Mouse (Mus musculus) midbrain, postnatal 0 days (tissue): ENCODE results near the gene Limk2. TPM values are rescaled to one million over a fixed set of nuclear protein-coding genes. Genes with fewer than 3 reads are reported as not detected.

Experiments
- ATAC-seq: fragments of 200-750 bp; cut with Nextera tagmentation; 2 replicates; pipeline ENCODE4 v1.8.0; 2017; ENCODE audit warnings: moderate number of reproducible peaks, mild to moderate bottlenecking, moderate TSS enrichment, moderate library complexity; ENCODE audit not compliant: low FRiP score
- DNase-seq: peaks from one replicate; pipeline ENCODE4 v3.0.0-alpha.2; 2015; ENCODE audit warnings: low spot score
- H3K27ac ChIP-seq: fragments of 300-500 bp; sonication (generic); 2 replicates; pipeline ENCODE4 v1.5.1; 2014; ENCODE audit warnings: low read depth, mild to moderate bottlenecking, low read length, mixed read lengths
- H3K27me3 ChIP-seq: fragments of 300-500 bp; sonication (generic); 2 replicates; pipeline ENCODE4 v1.6.1; 2014; ENCODE audit warnings: low read length, control low read depth, mixed read lengths; ENCODE audit not compliant: insufficient read depth
- H3K36me3 ChIP-seq: fragments of 300-500 bp; sonication (generic); 2 replicates; pipeline ENCODE4 v1.6.1; 2014; ENCODE audit warnings: low read length, control low read depth, mixed read lengths; ENCODE audit not compliant: insufficient read depth
- H3K4me1 ChIP-seq: fragments of 300-500 bp; sonication (generic); 2 replicates; pipeline ENCODE4 v1.6.1; 2014; ENCODE audit warnings: mild to moderate bottlenecking, control low read depth, antibody characterized with exemption, low read length, mixed read lengths; ENCODE audit not compliant: insufficient read depth
- H3K4me2 ChIP-seq: fragments of 300-500 bp; sonication (generic); 2 replicates; pipeline ENCODE4 v1.6.1; 2014; ENCODE audit warnings: low read depth, mild to moderate bottlenecking, low read length, mixed read lengths; ENCODE audit not compliant: poor library complexity, severe bottlenecking
- H3K4me3 ChIP-seq: fragments of 300-500 bp; sonication (generic); 2 replicates; pipeline ENCODE4 v1.5.1; 2014; ENCODE audit warnings: low read depth, mild to moderate bottlenecking, low read length, moderate library complexity
- H3K9ac ChIP-seq: fragments of 300-500 bp; sonication (generic); replicated peaks from 2 replicates; pipeline ENCODE4 v1.6.1; 2014; ENCODE audit warnings: mild to moderate bottlenecking, low read length, moderate library complexity, mixed read lengths; ENCODE audit not compliant: poor library complexity, severe bottlenecking
- H3K9me3 ChIP-seq: fragments of 300-500 bp; sonication (generic); 2 replicates; pipeline ENCODE4 v1.6.1; 2016; ENCODE audit warnings: low read length, control low read depth
- CTCF ChIP-seq: IDR thresholded peaks from 2 replicates; pipeline ENCODE4 v1.5.1; 2016; ENCODE audit warnings: antibody characterized with exemption, mild to moderate bottlenecking
- WGBS: fragments of 180-500 bp; shearing (Covaris S2); extraction: QIAGEN DNeasy Blood & Tissue Kit; methylation state at CpG from one replicate; pipeline ENCODE4 v1.1.7; 2014; 5-methylcytosine and 5-hydroxymethylcytosine counted together
- polyA plus RNA-seq: library from polyadenylated mRNA; unstranded; fragments of >200 nt; fragmentation: Nextera tagmentation; extraction: Ambion mirVana; gene quantifications from 2 replicates; pipeline ENCODE4 v1.2.1, GENCODE M21; 2015
- total RNA-seq: library from RNA; depleted of rRNA; stranded (reverse); fragments of >200 nt; gene quantifications from 2 replicates; pipeline ENCODE4 v1.2.3, GENCODE M21; 2014

The Limk2 gene
- total and polyA plus RNA-seq, 2 experiments from 2014 or later, result 134 to 290 TPM

DNA sequence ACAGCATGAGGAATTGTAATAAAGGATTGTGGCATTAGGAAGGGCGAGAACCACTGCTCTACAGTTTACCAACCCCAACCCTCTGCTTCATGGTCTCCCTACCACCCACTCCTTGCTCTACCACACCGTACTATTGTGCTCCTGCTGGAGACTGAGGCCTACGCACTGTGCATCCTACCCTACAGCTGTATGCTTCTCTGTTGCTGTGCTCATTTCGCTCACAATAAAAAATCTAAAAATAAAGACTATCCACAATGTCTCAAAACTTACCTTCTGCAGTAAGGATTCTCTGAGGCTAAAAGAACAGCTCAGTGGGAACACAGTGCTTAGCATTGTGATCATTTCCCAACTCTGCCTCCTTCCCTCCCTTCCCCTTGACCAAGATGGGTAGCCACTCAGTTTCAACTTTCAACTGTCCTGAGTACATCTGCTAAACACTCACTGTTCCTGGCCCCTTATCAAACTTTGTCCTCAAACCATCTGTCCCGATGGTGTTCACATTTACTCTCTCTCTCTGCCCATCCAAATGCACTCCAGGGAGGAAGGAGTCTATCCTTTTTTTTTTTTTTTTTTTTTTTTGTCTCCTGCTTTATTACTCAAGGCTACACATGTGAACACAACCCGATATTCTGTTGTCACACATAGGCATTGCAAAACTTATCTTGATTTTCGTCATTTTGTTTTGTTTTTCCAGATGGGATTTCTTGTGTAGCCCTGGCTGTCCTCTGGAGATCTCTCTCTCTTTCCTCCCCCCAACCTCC lies 4.5 kb downstream of the Limk2 start:
- Histone ChIP-seq H3K27ac (no peak overlapping the region), H3K4me2 (no peak overlapping the region), H3K4me1 (no peaks in the 10 kb centered on the region), H3K36me3 (no peaks in the 10 kb centered on the region), H3K27me3 (no peaks in the 10 kb centered on the region), H3K9me3 (no peaks in the 10 kb centered on the region), H3K4me3 (no peak overlapping the region), H3K9ac (no peak overlapping the region)
- WGBS, result 90% methylated on average over 7 of the region's 7 CpGs
- DNase-seq (no peak), ATAC-seq (no peak)
- no peak for TF ChIP-seq CTCF

GRCm38 (mm10) chr11:3403024-3403423 lies 6.0 kb downstream of the Limk2 start:
- ATAC-seq, result no peak
- H3K4me1 ChIP-seq, result no peaks in the 10 kb centered on the region
- H3K27ac ChIP-seq, result no peak overlapping the region
- H3K9me3 ChIP-seq, result no peaks in the 10 kb centered on the region
- H3K4me2 ChIP-seq, result no peak overlapping the region
- TF ChIP-seq CTCF, result no peak
- WGBS, result 87% methylated on average over 3 of the region's 3 CpGs
- DNase-seq, result no peak
- H3K36me3 ChIP-seq, result no peaks in the 10 kb centered on the region
- no peak overlapping the region for H3K9ac ChIP-seq
- no peaks in the 10 kb centered on the region for H3K27me3 ChIP-seq
- no peak overlapping the region for H3K4me3 ChIP-seq

DNA sequence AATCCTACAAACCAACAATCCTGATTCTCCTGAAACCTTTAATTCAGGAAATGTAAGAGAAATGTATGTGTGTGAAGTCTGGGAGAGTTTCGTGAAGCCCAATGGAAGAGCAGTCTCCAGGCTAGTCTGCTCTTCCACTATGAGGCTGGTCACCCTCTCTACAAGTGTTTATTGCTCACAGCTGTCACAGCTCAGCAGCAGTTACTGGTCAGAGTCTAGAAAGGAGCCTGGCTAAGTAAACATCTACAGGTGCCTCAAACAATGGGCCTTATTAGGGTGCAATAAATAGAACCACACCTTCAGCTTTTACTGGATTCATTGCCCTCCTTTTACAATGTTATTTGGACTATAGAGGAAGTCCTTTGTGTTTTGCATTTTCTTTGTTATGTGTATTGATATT lies 10.7 kb downstream of the Limk2 start:
- H3K9ac ChIP-seq, result no peak overlapping the region
- DNase-seq (no peak), ATAC-seq (no peak)
- TF ChIP-seq CTCF, result no peak
- H3K4me3 ChIP-seq, result no peak overlapping the region
- H3K9me3 ChIP-seq, result no peaks in the 10 kb centered on the region
- no peak overlapping the region for H3K4me2 ChIP-seq
- H3K27me3 ChIP-seq, result no peaks in the 10 kb centered on the region
- 100% methylated on average over 1 of the region's 1 CpGs for WGBS
- H3K27ac ChIP-seq, result no peak overlapping the region
- no peaks in the 10 kb centered on the region for H3K4me1 ChIP-seq
- H3K36me3 ChIP-seq, result no peaks in the 10 kb centered on the region

- ATAC-seq (peak; percentile 68; the same call in 1 of the 2 replicates), DNase-seq (peak; percentile 60)
- no peak overlapping the region for H3K9ac ChIP-seq
- H3K27me3 ChIP-seq, result no peaks in the 10 kb centered on the region
- no peaks in the 10 kb centered on the region for H3K36me3 ChIP-seq
- H3K4me2 ChIP-seq, result no peak overlapping the region
- H3K4me3 ChIP-seq, result no peak overlapping the region
- 25% methylated on average over 8 of the region's 8 CpGs for WGBS
- H3K27ac ChIP-seq, result peak overlapping the region; percentile 59
- no peaks in the 10 kb centered on the region for H3K4me1 ChIP-seq
- TF ChIP-seq CTCF, result no peak
- H3K9me3 ChIP-seq, result no peaks in the 10 kb centered on the region
These were observed 12.4 kb downstream of the Limk2 start for GRCm38 (mm10) chr11:3396562-3396961.

- H3K4me3 ChIP-seq, result no peak overlapping the region
- H3K9me3 ChIP-seq, result no peaks in the 10 kb centered on the region
- no peak overlapping the region for H3K4me2 ChIP-seq
- DNase-seq, result peak; percentile 39
- 38% methylated on average over 3 of the region's 3 CpGs for WGBS
- H3K36me3 ChIP-seq, result no peaks in the 10 kb centered on the region
- peak overlapping the region; percentile 59 for H3K27ac ChIP-seq
- TF ChIP-seq CTCF, result no peak
- no peaks in the 10 kb centered on the region for H3K4me1 ChIP-seq
- no peak overlapping the region for H3K9ac ChIP-seq
- ATAC-seq, result peak; percentile 71; the same call in 1 of the 2 replicates
- H3K27me3 ChIP-seq, result no peaks in the 10 kb centered on the region
These were observed 12.9 kb downstream of the Limk2 start for GRCm38 (mm10) chr11:3396091-3396490.

- Histone ChIP-seq H3K27me3 (no peaks in the 10 kb centered on the region), H3K27ac (no peak overlapping the region), H3K9ac (no peak overlapping the region), H3K4me1 (no peaks in the 10 kb centered on the region), H3K4me2 (no peak overlapping the region), H3K9me3 (no peaks in the 10 kb centered on the region), H3K4me3 (no peak overlapping the region), H3K36me3 (no peaks in the 10 kb centered on the region)
- 0 out of 2 replicates have a peak, but pooled peaks have one; percentile 41 for ATAC-seq
- no peak for TF ChIP-seq CTCF
- peak; percentile 38 for DNase-seq
- WGBS, result 49% methylated on average over 5 of the region's 5 CpGs
These were observed 14.5 kb downstream of the Limk2 start for GRCm38 (mm10) chr11:3394520-3394919.
